Mouse (Mus musculus): ENCODE measurements around the gene Ufsp2. TPM values are rescaled to one million over a fixed set of nuclear protein-coding genes. Genes with fewer than 3 reads are reported as not detected.

Gene Ufsp2
- polyA plus RNA-seq (2012; rRNA removed): 29.9 and 30.9 TPM in 2 replicates

GRCm38 (mm10) chr8:45975126-45975836, at the start of gene Ufsp2, which contains the start of gene 1700029J07Rik:
Gene Ufsp2, plus strand, starts transcription at chr8:45975528.
Gene 1700029J07Rik, minus strand, starts transcription at chr8:45975252.

GRCm38 (mm10) chr8:45934582-45935014, 40.7 kb upstream of the Ufsp2 start, which contains the start of gene Ccdc110:
Gene Ccdc110, plus strand, starts transcription at chr8:45934619.

GRCm38 (mm10) chr8:45999138-45999783, 23.9 kb downstream of the Ufsp2 start, which contains the start of gene Lrp2bp:
Gene Lrp2bp, plus strand, starts transcription at chr8:45999303.

GRCm38 (mm10) chr8:46005596-46005995, 30.3 kb downstream of the Ufsp2 start, which contains the start of gene Ankrd37:
Gene Ankrd37, minus strand, starts transcription at chr8:46005707.

Other genes with a start within 250 kb of the Ufsp2 start
- 1.7 and 2.0 TPM in 2 replicates for gene Pdlim3, start 90.1 kb upstream of the Ufsp2 start, polyA plus RNA-seq (2012; rRNA removed)
- not detected in 2 replicates for gene Ccdc110, start 40.9 kb upstream of the Ufsp2 start, polyA plus RNA-seq (2012; rRNA removed)
- gene 1700029J07Rik, start 276 bp upstream of the Ufsp2 start, polyA plus RNA-seq (2012; rRNA removed): 0.62 and 0.94 TPM in 2 replicates
- gene Lrp2bp, start 23.8 kb downstream of the Ufsp2 start, polyA plus RNA-seq (2012; rRNA removed): 0.22 and 0.31 TPM in 2 replicates
- 8.3 and 9.5 TPM in 2 replicates for gene Ankrd37, start 30.2 kb downstream of the Ufsp2 start, polyA plus RNA-seq (2012; rRNA removed)
- 3.6 and 4.0 TPM in 2 replicates for gene Cfap97, start 176.2 kb downstream of the Ufsp2 start, polyA plus RNA-seq (2012; rRNA removed)
- 4.4 and 5.6 TPM in 2 replicates for gene Snx25, start 176.6 kb downstream of the Ufsp2 start, polyA plus RNA-seq (2012; rRNA removed)
- gene Slc25a4, start 235.8 kb downstream of the Ufsp2 start, polyA plus RNA-seq (2012; rRNA removed): 133 and 151 TPM in 2 replicates

Data from liver, embryonic 18 days (tissue).